In the genomic region with DNA sequence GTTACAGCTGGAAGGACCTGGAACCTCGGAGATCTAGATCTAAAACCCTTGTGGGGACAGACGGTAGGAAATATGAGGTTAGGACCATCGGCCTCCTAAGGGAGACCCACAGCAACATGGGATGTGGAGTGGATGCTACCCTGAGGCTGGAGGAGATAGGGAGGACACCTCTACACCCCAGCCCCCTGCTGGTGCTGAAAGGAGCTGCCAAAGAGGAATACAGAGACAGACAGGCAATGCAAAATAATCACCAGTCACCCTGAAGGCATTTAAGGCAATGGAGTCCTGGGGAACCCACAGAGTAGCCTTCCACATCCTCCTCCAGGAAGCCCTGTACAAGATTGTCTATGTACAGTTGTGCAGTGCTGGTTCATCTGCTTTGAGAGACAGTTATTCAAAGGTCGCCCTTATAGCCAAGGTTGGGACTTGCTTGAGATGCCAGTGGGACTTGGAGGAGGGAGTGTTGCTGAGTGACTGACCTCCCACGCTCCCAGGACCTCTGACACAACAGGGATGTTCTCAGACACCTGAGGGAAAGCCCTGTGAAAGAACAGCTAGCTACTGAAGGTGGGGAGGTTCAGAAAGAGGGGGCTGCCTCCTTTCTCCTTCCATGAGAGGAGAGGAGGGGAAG, we compare ENCODE assay signal across 10 mouse cellular contexts. TPM values are rescaled to one million over a fixed set of nuclear protein-coding genes. Genes with fewer than 3 reads are reported as not detected.
DNase-seq lines count a peak whose midpoint lies in the region; ATAC-seq and TF ChIP-seq lines count a peak whose summit lies in the region.
"Had no signal": no experiment of that assay in that cellular context is flagged by ENCODE, and none has a peak within 500 bp of the region (broad histone marks: within the 10 kb centered on the region; RNA-seq: fewer than 3 reads in every experiment).

No protein-coding gene starts in this region.

- TF ChIP-seq CTCF in heart, postnatal 0 days (IDR thresholded peaks at IDR 0.05; ENCODE audit: low read depth) = peak; percentile 44

- no peak for TF ChIP-seq EP300 in heart, postnatal 0 days (IDR thresholded peaks at IDR 0.05; ENCODE audit: low read depth)

- no peak overlapping the region for H3K4me3 ChIP-seq in heart, postnatal 0 days (ENCODE audit: low read depth, low read length)
- H3K4me3 ChIP-seq in forebrain, embryonic 16.5 days (replicated peaks; ENCODE audit: low read length) = no peak overlapping the region

- H3K9me3 ChIP-seq in heart, postnatal 0 days (replicated peaks; ENCODE audit: control insufficient read depth, low read length) = no peaks in the 10 kb centered on the region
- no peaks in the 10 kb centered on the region for H3K9me3 ChIP-seq in forebrain, embryonic 16.5 days (ENCODE audit: control insufficient read depth, low read length)

- WGBS in heart, postnatal 0 days = 55% methylated on average over 5 of the region's 5 CpGs
- WGBS in forebrain, embryonic 16.5 days = 77% methylated on average over 5 of the region's 5 CpGs

- no peak overlapping the region for H3K4me2 ChIP-seq in heart, postnatal 0 days (ENCODE audit: low read depth, low read length)
- no peak overlapping the region for H3K4me2 ChIP-seq in forebrain, embryonic 16.5 days (ENCODE audit: low read length)

- no peak for ATAC-seq in heart, postnatal 0 days (ENCODE audit: insufficient read depth, low read depth)
- ATAC-seq in forebrain, embryonic 16.5 days = peak; percentile 31
- no peak for ATAC-seq in erythroid progenitor cell, adult 5-6 weeks (replicated peaks; ENCODE audit: low FRiP score, poor library complexity, severe bottlenecking)

- H3K9ac ChIP-seq in heart, postnatal 0 days (replicated peaks; ENCODE audit: low read depth, low read length) = no peak overlapping the region
- no peak overlapping the region for H3K9ac ChIP-seq in forebrain, embryonic 16.5 days (replicated peaks; ENCODE audit: low read depth, low read length)

- H3K36me3 ChIP-seq in heart, postnatal 0 days (replicated peaks; ENCODE audit: control insufficient read depth, insufficient read depth, low read length) = no peaks in the 10 kb centered on the region
- no peaks in the 10 kb centered on the region for H3K36me3 ChIP-seq in forebrain, embryonic 16.5 days (ENCODE audit: control insufficient read depth, insufficient read depth)

- peaks cover 19% of the 10 kb centered on the region; the same call in 1 of the 2 replicates for H3K27me3 ChIP-seq in heart, postnatal 0 days (ENCODE audit: control insufficient read depth, insufficient read depth, low read length)
- H3K27me3 ChIP-seq in forebrain, embryonic 16.5 days (replicated peaks; ENCODE audit: control insufficient read depth, insufficient read depth, low read length) = no peaks in the 10 kb centered on the region

- no peak for DNase-seq in heart, postnatal 0 days (ENCODE audit: low spot score)
- DNase-seq in heart, adult 11 months = no peak
- DNase-seq in urinary bladder, postnatal 25 days (ENCODE audit: low spot score) = peak; percentile 25
- no peak for DNase-seq in urinary bladder, adult 18-20 months (ENCODE audit: low spot score in 2 of 2)
- peak; percentile 5 for DNase-seq in lung, postnatal 14 days
- no peak for DNase-seq in MN1 (ENCODE audit: low spot score)

- H3K27ac ChIP-seq in heart, postnatal 0 days (ENCODE audit: low read depth) = no peak overlapping the region
- no peak overlapping the region for H3K27ac ChIP-seq in forebrain, embryonic 16.5 days (ENCODE audit: low read length)

- H3K4me1 ChIP-seq in heart, postnatal 0 days (ENCODE audit: control insufficient read depth, insufficient read depth) = no peaks in the 10 kb centered on the region
- peaks cover 6% of the 10 kb centered on the region for H3K4me1 ChIP-seq in forebrain, embryonic 16.5 days (replicated peaks; ENCODE audit: control insufficient read depth, insufficient read depth, low read length)

RNA-seq across cellular contexts. Expression of a gene that starts 14.1 kb away (rescaled TPM):
- total RNA-seq in heart, postnatal 0 days (2014; rRNA removed; ENCODE audit: low replicate concordance) = not detected in 2 replicates
- polyA plus RNA-seq in heart, postnatal 0 days (2015; fragmentation: Nextera tagmentation; extraction: Ambion mirVana) = not detected in 2 replicates
- polyA plus RNA-seq in forebrain, embryonic 16.5 days (2015; fragmentation: Nextera tagmentation; extraction: Ambion mirVana) = not detected in 2 replicates
- not detected in 2 replicates for total RNA-seq in erythroid progenitor cell, adult 5-6 weeks (2015; ENCODE audit: low replicate concordance)
- total RNA-seq in erythroid progenitor cell, adult 5-6 weeks (2017; ENCODE audit: low replicate concordance) = not detected in 2 replicates
- total RNA-seq: left cerebral cortex, postnatal 25 days had no signal
- polyA plus RNA-seq: spleen, adult 2 months had no signal

RNA-seq across cellular contexts. Expression of a gene that starts 29.3 kb away (rescaled TPM):
- total RNA-seq in heart, postnatal 0 days (2014; rRNA removed; ENCODE audit: low replicate concordance) = not detected in 2 replicates
- not detected in 2 replicates for polyA plus RNA-seq in heart, postnatal 0 days (2015; fragmentation: Nextera tagmentation; extraction: Ambion mirVana)
- polyA plus RNA-seq in forebrain, embryonic 16.5 days (2015; fragmentation: Nextera tagmentation; extraction: Ambion mirVana) = not detected in 2 replicates
- total RNA-seq in erythroid progenitor cell, adult 5-6 weeks (2015; ENCODE audit: low replicate concordance) = not detected in 2 replicates
- not detected in 2 replicates for total RNA-seq in erythroid progenitor cell, adult 5-6 weeks (2017; ENCODE audit: low replicate concordance)
- total RNA-seq: left cerebral cortex, postnatal 25 days had no signal
- polyA plus RNA-seq: spleen, adult 2 months had no signal

RNA-seq across cellular contexts. Expression of a gene that starts 30.0 kb away (rescaled TPM):
- total RNA-seq in heart, postnatal 0 days (2014; rRNA removed; ENCODE audit: low replicate concordance) = not detected in 2 replicates
- not detected in 2 replicates for polyA plus RNA-seq in heart, postnatal 0 days (2015; fragmentation: Nextera tagmentation; extraction: Ambion mirVana)
- 0.41 and 0.80 TPM in 2 replicates for polyA plus RNA-seq in forebrain, embryonic 16.5 days (2015; fragmentation: Nextera tagmentation; extraction: Ambion mirVana)
- total RNA-seq in erythroid progenitor cell, adult 5-6 weeks (2015; ENCODE audit: low replicate concordance) = not detected in 2 replicates
- total RNA-seq in erythroid progenitor cell, adult 5-6 weeks (2017; ENCODE audit: low replicate concordance) = not detected in 2 replicates
- polyA plus RNA-seq: spleen, adult 2 months had no signal

RNA-seq across cellular contexts. Expression of a gene that starts 45.8 kb away (rescaled TPM):
- not detected in 2 replicates for total RNA-seq in heart, postnatal 0 days (2014; rRNA removed; ENCODE audit: low replicate concordance)
- polyA plus RNA-seq in heart, postnatal 0 days (2015; fragmentation: Nextera tagmentation; extraction: Ambion mirVana) = not detected in 2 replicates
- polyA plus RNA-seq in forebrain, embryonic 16.5 days (2015; fragmentation: Nextera tagmentation; extraction: Ambion mirVana) = 0.08 TPM in 1 of 2 replicates, not detected in the other
- total RNA-seq in erythroid progenitor cell, adult 5-6 weeks (2015; ENCODE audit: low replicate concordance) = not detected in 2 replicates
- total RNA-seq in erythroid progenitor cell, adult 5-6 weeks (2017; ENCODE audit: low replicate concordance) = not detected in 2 replicates
- polyA plus RNA-seq: spleen, adult 2 months had no signal

RNA-seq across cellular contexts. Expression of a gene that starts 59.5 kb away (rescaled TPM):
- total RNA-seq in heart, postnatal 0 days (2014; rRNA removed; ENCODE audit: low replicate concordance) = 7.4 TPM in 1 of 2 replicates, not detected in the other
- polyA plus RNA-seq in heart, postnatal 0 days (2015; fragmentation: Nextera tagmentation; extraction: Ambion mirVana) = 0.05 TPM in 1 of 2 replicates, not detected in the other
- polyA plus RNA-seq in forebrain, embryonic 16.5 days (2015; fragmentation: Nextera tagmentation; extraction: Ambion mirVana) = 0.73 TPM in 1 of 2 replicates, not detected in the other
- total RNA-seq in erythroid progenitor cell, adult 5-6 weeks (2015; ENCODE audit: low replicate concordance) = not detected in 2 replicates
- not detected in 2 replicates for total RNA-seq in erythroid progenitor cell, adult 5-6 weeks (2017; ENCODE audit: low replicate concordance)
- total RNA-seq: left cerebral cortex, postnatal 25 days had no signal
- polyA plus RNA-seq: spleen, adult 2 months had no signal

Comparison
In these comparisons a context has a peak if more than half of its experiments do, and no peak if none do; other contexts are left out.
1. DNase-seq: peak in urinary bladder, postnatal 25 days (single experiment) and lung, postnatal 14 days (single experiment); none in heart, postnatal 0 days (single experiment), heart, adult 11 months (single experiment), urinary bladder, adult 18-20 months (0 of 2) and MN1 (single experiment).